Mouse (Mus musculus) stomach, embryonic 14.5 days (tissue): ENCODE measurements around the gene Rras. TPM values are rescaled to one million over a fixed set of nuclear protein-coding genes. Genes with fewer than 3 reads are reported as not detected.

Source experiments
- ATAC-seq: fragments of 200-750 bp; cut with Nextera tagmentation; 2 replicates; pipeline ENCODE4 v1.8.0; 2017; ENCODE audit warnings: low read depth, moderate TSS enrichment; ENCODE audit not compliant: insufficient number of reproducible peaks, insufficient read depth, low FRiP score
- H3K27ac ChIP-seq: fragments of 300-500 bp; sonication (generic); 2 replicates; pipeline ENCODE4 v1.5.1; 2014; ENCODE audit warnings: mild to moderate bottlenecking, low read length, moderate library complexity, mixed read lengths
- H3K27me3 ChIP-seq: fragments of 300-500 bp; sonication (generic); 2 replicates; pipeline ENCODE4 v1.6.1; 2014; ENCODE audit warnings: low read length, control low read depth, mixed read lengths; ENCODE audit not compliant: control insufficient read depth, insufficient read depth
- H3K36me3 ChIP-seq: fragments of 300-500 bp; sonication (generic); 2 replicates; pipeline ENCODE4 v1.6.1; 2014; ENCODE audit warnings: mild to moderate bottlenecking, control low read depth, low read length, moderate library complexity, mixed read lengths; ENCODE audit not compliant: control insufficient read depth, insufficient read depth
- H3K4me1 ChIP-seq: fragments of 300-500 bp; sonication (generic); 2 replicates; pipeline ENCODE4 v1.6.1; 2014; ENCODE audit warnings: low read length, control low read depth, mixed read lengths; ENCODE audit not compliant: control insufficient read depth, insufficient read depth
- H3K4me2 ChIP-seq: fragments of 300-500 bp; sonication (generic); replicated peaks from 2 replicates; pipeline ENCODE4 v1.6.1; 2014; ENCODE audit warnings: low read depth, low read length, control low read depth
- H3K4me3 ChIP-seq: fragments of 300-500 bp; sonication (generic); 2 replicates; pipeline ENCODE4 v1.5.1; 2014; ENCODE audit warnings: low read depth, low read length, control low read depth
- H3K9ac ChIP-seq: fragments of 300-500 bp; sonication (generic); replicated peaks from 2 replicates; pipeline ENCODE4 v1.6.1; 2014; ENCODE audit warnings: low read depth, mild to moderate bottlenecking, control low read depth, low read length, moderate library complexity, mixed read lengths
- H3K9me3 ChIP-seq: fragments of 300-500 bp; sonication (generic); 2 replicates; pipeline ENCODE4 v1.6.1; 2016; ENCODE audit warnings: low read depth, low read length, control low read depth; ENCODE audit not compliant: control insufficient read depth
- WGBS: fragments of 180-500 bp; shearing (Covaris S2); extraction: QIAGEN DNeasy Blood & Tissue Kit; methylation state at CpG from one replicate; pipeline ENCODE4 v1.1.7; 2014; 5-methylcytosine and 5-hydroxymethylcytosine counted together
- microRNA-seq: library from miRNA; unstranded; fragments of <30 nt; microRNA quantifications from one replicate; pipeline ENCODE4, GENCODE M21; 2016
- polyA plus RNA-seq: library from polyadenylated mRNA; unstranded; fragments of >200 nt; fragmentation: Nextera tagmentation; extraction: Ambion mirVana; gene quantifications from 2 replicates; pipeline ENCODE4 v1.2.1, GENCODE M21; 2014

Rras gene
- polyA plus RNA-seq, 1 experiment from 2014 or later = 75.0 TPM

GRCm38 (mm10) chr7:45068000-45068318, 50.2 kb downstream of the Rras start:
- Histone ChIP-seq H3K9me3 (no peaks in the 10 kb centered on the region), H3K4me2 (no peak overlapping the region), H3K4me1 (no peaks in the 10 kb centered on the region), H3K9ac (no peak overlapping the region), H3K36me3 (no peaks in the 10 kb centered on the region), H3K4me3 (no peak overlapping the region), H3K27me3 (no peaks in the 10 kb centered on the region), H3K27ac (no peak overlapping the region)
- WGBS = 27% methylated on average over 5 of the region's 5 CpGs
- ATAC-seq = no peak

- H3K9me3 ChIP-seq = no peaks in the 10 kb centered on the region
- no peak overlapping the region for H3K4me2 ChIP-seq
- no peaks in the 10 kb centered on the region for H3K27me3 ChIP-seq
- H3K4me1 ChIP-seq = no peaks in the 10 kb centered on the region
- no peak overlapping the region for H3K9ac ChIP-seq
- no peak for ATAC-seq
- 82% methylated on average over 2 of the region's 2 CpGs for WGBS
- no peak overlapping the region for H3K27ac ChIP-seq
- no peaks in the 10 kb centered on the region; the same call in none of the 2 replicates for H3K36me3 ChIP-seq
- H3K4me3 ChIP-seq = no peak overlapping the region
Measured at GRCm38 (mm10) chr7:45069671-45070070, 51.9 kb downstream of the Rras start.

Small RNAs within 50 kb of the gene (microRNA-seq; reads per million reads assigned to microRNA genes)
- gene Mir7054 = 0.78 reads per million

Other genes with a start within 250 kb of the Rras start
- 54.2 and 56.6 TPM in 2 replicates for gene Nup62, start 201.9 kb upstream of the Rras start, polyA plus RNA-seq
- gene Il4i1, start 201.6 kb upstream of the Rras start, polyA plus RNA-seq = 1.2 and 3.0 TPM in 2 replicates
- gene Atf5, start 201.3 kb upstream of the Rras start, polyA plus RNA-seq = 3.1 and 4.4 TPM in 2 replicates
- 43.6 and 54.9 TPM in 2 replicates for gene Akt1s1, start 169.0 kb upstream of the Rras start, polyA plus RNA-seq
- 64.6 and 71.8 TPM in 2 replicates for gene Tbc1d17, start 168.9 kb upstream of the Rras start, polyA plus RNA-seq
- gene Pnkp, start 160.8 kb upstream of the Rras start, polyA plus RNA-seq = 25.7 and 30.0 TPM in 2 replicates
- gene Ptov1, start 148.2 kb upstream of the Rras start, polyA plus RNA-seq = 377 and 384 TPM in 2 replicates
- 65.2 and 79.4 TPM in 2 replicates for gene Med25, start 125.2 kb upstream of the Rras start, polyA plus RNA-seq
- 25.8 and 26.4 TPM in 2 replicates for gene Fuz, start 121.9 kb upstream of the Rras start, polyA plus RNA-seq
- 67.3 and 72.1 TPM in 2 replicates for gene Ap2a1, start 88.5 kb upstream of the Rras start, polyA plus RNA-seq
- gene Tsks, start 74.8 kb upstream of the Rras start, polyA plus RNA-seq = 0.17 TPM in 2 replicates
- 24.7 and 25.0 TPM in 2 replicates for gene Cpt1c, start 43.1 kb upstream of the Rras start, polyA plus RNA-seq
- 165 and 186 TPM in 2 replicates for gene Prmt1, start 31.4 kb upstream of the Rras start, polyA plus RNA-seq
- gene Irf3, start 20.3 kb upstream of the Rras start, polyA plus RNA-seq = 89.2 and 96.0 TPM in 2 replicates
- gene Bcl2l12, start 19.2 kb upstream of the Rras start, polyA plus RNA-seq = 60.6 and 62.9 TPM in 2 replicates
- gene Scaf1, start 1.6 kb upstream of the Rras start, polyA plus RNA-seq = 48.9 and 49.8 TPM in 2 replicates
- gene Prr12, start 34.9 kb downstream of the Rras start, polyA plus RNA-seq = 13.7 and 17.8 TPM in 2 replicates
- gene Nosip, start 44.5 kb downstream of the Rras start, polyA plus RNA-seq = 58.9 and 63.6 TPM in 2 replicates
- gene Prrg2, start 44.7 kb downstream of the Rras start, polyA plus RNA-seq = 20.7 and 20.9 TPM in 2 replicates
- 418 and 432 TPM in 2 replicates for gene Rcn3, start 74.3 kb downstream of the Rras start, polyA plus RNA-seq
- 78.6 and 79.9 TPM in 2 replicates for gene Fcgrt, start 85.9 kb downstream of the Rras start, polyA plus RNA-seq
- gene Rps11, start 106.5 kb downstream of the Rras start, polyA plus RNA-seq = 1,682 and 1,777 TPM in 2 replicates
- 1,622 and 1,649 TPM in 2 replicates for gene Rpl13a, start 110.8 kb downstream of the Rras start, polyA plus RNA-seq
- 0.65 and 0.83 TPM in 2 replicates for gene Gm45713, start 118.3 kb downstream of the Rras start, polyA plus RNA-seq
- 2.1 and 2.9 TPM in 2 replicates for gene Flt3l, start 118.5 kb downstream of the Rras start, polyA plus RNA-seq
- gene Pih1d1, start 136.3 kb downstream of the Rras start, polyA plus RNA-seq = 103 and 114 TPM in 2 replicates
- 43.4 and 54.1 TPM in 2 replicates for gene Aldh16a1, start 136.6 kb downstream of the Rras start, polyA plus RNA-seq
- gene Slc17a7, start 146.0 kb downstream of the Rras start, polyA plus RNA-seq = 0.20 TPM in 1 of 2 replicates, not detected in the other
- gene Gfy, start 161.6 kb downstream of the Rras start, polyA plus RNA-seq = not detected in 2 replicates
- not detected in 2 replicates for gene Pth2, start 163.0 kb downstream of the Rras start, polyA plus RNA-seq
- gene Ccdc155, start 186.9 kb downstream of the Rras start, polyA plus RNA-seq = 0.22 and 0.55 TPM in 2 replicates
- gene Dkkl1, start 194.2 kb downstream of the Rras start, polyA plus RNA-seq = 0.45 and 1.2 TPM in 2 replicates
- gene Tead2, start 197.8 kb downstream of the Rras start, polyA plus RNA-seq = 155 and 167 TPM in 2 replicates
- gene Cd37, start 221.2 kb downstream of the Rras start, polyA plus RNA-seq = 2.2 and 3.5 TPM in 2 replicates
- gene Slc6a16, start 223.1 kb downstream of the Rras start, polyA plus RNA-seq = not detected in 2 replicates